Mouse (Mus musculus) erythroblast, embryonic 14.5 days (primary cell): ENCODE measurements around the gene Cdsn. TPM values are rescaled to one million over a fixed set of nuclear protein-coding genes. Genes with fewer than 3 reads are reported as not detected.

Experiments
- H3K27me3 ChIP-seq: 2 replicates; pipeline ENCODE4 v1.6.1; 2012; ENCODE audit warnings: inconsistent platforms; ENCODE audit not compliant: control insufficient read depth
- H3K36me3 ChIP-seq: 2 replicates; pipeline ENCODE4 v1.6.1; 2012; ENCODE audit warnings: mild to moderate bottlenecking, inconsistent platforms; ENCODE audit not compliant: control insufficient read depth
- H3K4me1 ChIP-seq: 2 replicates; pipeline ENCODE4 v1.6.1; 2012; ENCODE audit warnings: inconsistent platforms; ENCODE audit not compliant: control insufficient read depth
- H3K4me3 ChIP-seq: replicated peaks from 2 replicates; pipeline ENCODE3; 2012; ENCODE audit warnings: moderate library complexity, mild to moderate bottlenecking, inconsistent platforms
- H3K9me3 ChIP-seq: 2 replicates; pipeline ENCODE4 v1.6.1; 2012; ENCODE audit warnings: low read length, inconsistent platforms, mixed read lengths; ENCODE audit not compliant: control insufficient read depth
- GATA1 ChIP-seq: IDR thresholded peaks from 2 replicates; pipeline ENCODE4 v1.6.1; 2012; ENCODE audit warnings: low read length, inconsistent platforms, mixed read lengths
- TAL1 ChIP-seq: IDR thresholded peaks from 3 replicates; pipeline ENCODE4 v1.6.1; 2012; ENCODE audit warnings: low read length, inconsistent platforms, mixed read lengths
- polyA plus RNA-seq: library from polyadenylated mRNA; stranded (reverse); fragments of >175 nt; gene quantifications from 2 replicates; pipeline ENCODE4 v1.2.3, GENCODE M21; 2012

Cdsn gene
- polyA plus RNA-seq, 1 experiment, result not detected

DNA sequence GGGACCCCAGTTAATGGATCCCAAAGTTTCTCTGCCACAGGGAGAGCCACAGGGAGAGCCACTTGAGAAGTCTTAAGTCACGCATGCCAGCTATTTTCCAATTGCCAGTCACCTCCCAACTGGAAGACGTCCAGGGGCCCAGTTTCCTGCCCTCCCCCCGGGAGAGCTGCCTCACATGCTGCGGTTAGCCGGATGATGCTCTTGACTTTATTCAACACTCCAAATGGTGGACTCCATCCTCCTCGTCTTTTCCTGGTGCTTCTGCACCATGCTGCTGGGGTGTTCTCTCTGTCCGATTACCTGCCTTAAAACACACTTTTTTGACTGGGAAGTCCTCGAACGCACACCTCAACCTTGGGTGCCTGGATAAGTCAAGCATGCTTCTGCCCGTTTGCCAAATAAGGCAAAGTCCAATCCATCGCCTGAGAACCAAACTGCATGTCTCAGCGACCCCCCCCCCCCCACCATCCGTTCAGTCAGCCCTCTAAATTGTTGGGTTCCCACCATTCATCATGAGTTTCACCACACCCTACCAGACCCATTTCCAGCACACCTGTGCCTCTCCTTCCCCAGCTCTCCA, 4.3 kb downstream of the Cdsn start:
- H3K36me3 ChIP-seq, result no peaks in the 10 kb centered on the region
- no peak overlapping the region for H3K4me3 ChIP-seq
- TF ChIP-seq GATA1 (no peak), TAL1 (no peak)
- H3K4me1 ChIP-seq, result no peaks in the 10 kb centered on the region
- no peaks in the 10 kb centered on the region for H3K27me3 ChIP-seq
- H3K9me3 ChIP-seq, result peaks cover 2% of the 10 kb centered on the region; the same call in 1 of the 2 replicates

DNA sequence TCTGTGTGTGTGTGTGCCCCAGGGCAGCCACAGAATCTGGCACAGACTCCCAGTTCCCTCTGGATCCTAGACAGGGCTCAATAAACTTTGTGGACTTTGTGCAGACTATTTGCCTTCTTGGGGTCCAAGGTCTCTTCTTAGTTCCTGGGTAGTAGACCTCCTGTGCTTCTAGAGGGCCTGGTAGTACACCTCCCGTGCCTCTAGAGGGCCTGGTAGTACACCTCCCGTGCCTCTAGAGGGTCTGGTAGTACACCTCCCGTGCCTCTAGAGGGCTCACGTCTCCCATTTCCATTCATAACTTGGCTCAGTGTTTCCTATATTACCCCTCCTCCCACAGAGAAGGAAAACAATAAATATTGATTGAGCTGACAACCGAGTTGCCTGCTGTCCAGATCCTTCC, 4.9 kb downstream of the Cdsn start:
- Histone ChIP-seq H3K9me3 (peaks cover 2% of the 10 kb centered on the region; the same call in 1 of the 2 replicates), H3K4me3 (no peak overlapping the region), H3K27me3 (no peaks in the 10 kb centered on the region), H3K4me1 (no peaks in the 10 kb centered on the region), H3K36me3 (no peaks in the 10 kb centered on the region)
- TF ChIP-seq TAL1, result no peak
- TF ChIP-seq GATA1, result no peak

GRCm38 (mm10) chr17:35557351-35557750, 5.4 kb downstream of the Cdsn start:
- H3K9me3 ChIP-seq, result peaks cover 2% of the 10 kb centered on the region; the same call in 1 of the 2 replicates
- no peak overlapping the region for H3K4me3 ChIP-seq
- TF ChIP-seq GATA1 (no peak), TAL1 (no peak)
- no peaks in the 10 kb centered on the region for H3K36me3 ChIP-seq
- H3K27me3 ChIP-seq, result no peaks in the 10 kb centered on the region
- H3K4me1 ChIP-seq, result no peaks in the 10 kb centered on the region

DNA sequence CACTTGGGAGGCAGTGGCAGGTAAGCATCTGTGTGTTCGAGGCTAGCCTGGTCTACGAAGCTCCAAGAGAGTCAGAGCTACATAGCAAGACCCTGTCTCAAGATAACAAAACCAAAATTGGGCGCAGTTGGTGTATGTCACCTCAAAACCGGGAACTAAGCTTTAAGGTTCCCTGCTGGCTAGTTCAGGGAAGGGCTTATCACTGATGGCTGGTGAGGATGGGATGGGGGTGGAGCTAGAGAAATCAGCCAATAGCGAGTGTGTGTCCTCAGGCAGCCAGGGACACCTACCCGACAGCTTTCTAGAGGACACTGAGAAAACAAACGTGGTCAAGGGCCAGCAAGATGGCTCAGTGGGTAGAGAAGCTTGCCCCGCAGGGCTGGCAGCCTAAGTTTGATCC, 6.3 kb downstream of the Cdsn start:
- no peaks in the 10 kb centered on the region for H3K36me3 ChIP-seq
- H3K4me1 ChIP-seq, result no peaks in the 10 kb centered on the region
- no peaks in the 10 kb centered on the region for H3K27me3 ChIP-seq
- peaks cover 2% of the 10 kb centered on the region; the same call in 1 of the 2 replicates for H3K9me3 ChIP-seq
- TF ChIP-seq TAL1 (no peak), GATA1 (no peak)
- H3K4me3 ChIP-seq, result no peak overlapping the region

DNA sequence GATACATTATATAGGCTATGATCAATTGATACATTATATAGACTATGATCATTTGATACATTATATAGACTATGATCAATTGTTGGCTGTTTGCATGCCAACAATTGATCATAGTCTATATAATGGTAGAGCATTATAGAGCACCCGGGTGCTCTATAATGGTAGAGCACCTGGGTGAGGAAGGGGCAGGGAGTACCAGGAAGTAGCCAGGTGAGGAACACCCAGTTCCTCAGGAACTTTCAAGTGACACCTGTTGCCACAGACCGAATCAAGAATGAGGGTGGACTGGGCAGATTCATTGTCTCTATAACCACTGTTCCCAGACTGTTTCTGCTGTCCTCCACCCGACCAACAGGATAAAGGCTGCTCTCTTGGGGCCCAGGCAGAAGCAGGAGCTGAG, 15.2 kb downstream of the Cdsn start, which contains the start of gene 2300002M23Rik:
TSS of gene 2300002M23Rik (plus strand) at position 301 of the 400 bp plus-strand sequence.
- TF ChIP-seq GATA1 (no peak), TAL1 (no peak)
- no peaks in the 10 kb centered on the region for H3K36me3 ChIP-seq
- no peaks in the 10 kb centered on the region for H3K4me1 ChIP-seq
- H3K27me3 ChIP-seq, result peaks cover 26% of the 10 kb centered on the region
- no peak within 1 kb of the TSS for H3K4me3 ChIP-seq
- peaks cover 2% of the 10 kb centered on the region; the same call in 1 of the 2 replicates for H3K9me3 ChIP-seq

GRCm38 (mm10) chr17:35567767-35568166, 15.8 kb downstream of the Cdsn start:
- TF ChIP-seq TAL1, result no peak
- TF ChIP-seq GATA1, result no peak

DNA sequence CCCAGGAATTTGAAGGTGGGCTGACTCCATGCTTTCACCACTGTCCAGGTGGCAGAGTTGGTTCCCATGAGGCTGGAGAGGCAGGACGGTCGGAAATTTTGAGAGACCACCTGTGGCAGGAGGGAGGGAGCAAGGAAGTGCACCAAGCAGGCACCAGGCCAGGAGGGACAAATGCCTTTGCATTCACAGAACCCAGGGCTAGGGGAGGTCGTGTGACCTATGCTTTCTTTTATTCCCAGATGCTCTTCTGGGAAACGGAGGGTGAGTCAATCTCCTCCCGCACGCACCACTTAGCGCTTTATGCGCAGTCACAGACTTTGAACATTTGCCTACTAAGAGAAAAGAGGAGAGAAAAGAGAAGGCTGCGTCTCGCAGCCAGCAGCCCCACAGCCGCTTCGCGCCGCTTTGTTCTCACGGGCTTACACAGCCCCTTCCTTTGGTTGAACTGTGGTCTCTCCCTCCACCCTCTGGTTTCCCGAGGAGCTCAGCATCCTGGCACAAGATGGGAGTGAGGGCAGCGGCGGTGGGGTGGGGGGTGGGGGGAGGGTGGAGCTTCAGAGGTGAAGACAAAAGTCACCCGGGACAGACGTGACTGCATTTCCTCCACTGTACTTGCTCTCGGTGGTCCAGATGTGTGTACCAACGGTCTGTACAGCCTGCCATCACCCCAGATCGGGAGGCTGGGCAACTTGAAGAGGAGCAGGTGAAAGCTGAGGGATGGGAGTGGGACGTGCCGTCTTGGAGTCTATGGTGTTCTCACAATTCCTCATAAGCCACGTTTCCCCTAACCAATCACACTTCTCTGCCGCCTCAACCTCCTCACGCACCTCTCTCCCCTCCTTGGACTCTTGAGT, 17.4 kb downstream of the Cdsn start:
- no peaks in the 10 kb centered on the region for H3K4me1 ChIP-seq
- no peak overlapping the region for H3K4me3 ChIP-seq
- peaks cover 28% of the 10 kb centered on the region for H3K27me3 ChIP-seq
- peaks cover 2% of the 10 kb centered on the region; the same call in 1 of the 2 replicates for H3K9me3 ChIP-seq
- H3K36me3 ChIP-seq, result no peaks in the 10 kb centered on the region
- TF ChIP-seq GATA1 (no peak), TAL1 (no peak)

More at GRCm38 (mm10) chr17:35567767-35568166, 15.8 kb downstream of the Cdsn start:
- H3K4me3 ChIP-seq, result no peak overlapping the region
- no peaks in the 10 kb centered on the region for H3K4me1 ChIP-seq
- H3K36me3 ChIP-seq, result no peaks in the 10 kb centered on the region
- H3K27me3 ChIP-seq, result peaks cover 26% of the 10 kb centered on the region
- peaks cover 2% of the 10 kb centered on the region; the same call in 1 of the 2 replicates for H3K9me3 ChIP-seq

DNA sequence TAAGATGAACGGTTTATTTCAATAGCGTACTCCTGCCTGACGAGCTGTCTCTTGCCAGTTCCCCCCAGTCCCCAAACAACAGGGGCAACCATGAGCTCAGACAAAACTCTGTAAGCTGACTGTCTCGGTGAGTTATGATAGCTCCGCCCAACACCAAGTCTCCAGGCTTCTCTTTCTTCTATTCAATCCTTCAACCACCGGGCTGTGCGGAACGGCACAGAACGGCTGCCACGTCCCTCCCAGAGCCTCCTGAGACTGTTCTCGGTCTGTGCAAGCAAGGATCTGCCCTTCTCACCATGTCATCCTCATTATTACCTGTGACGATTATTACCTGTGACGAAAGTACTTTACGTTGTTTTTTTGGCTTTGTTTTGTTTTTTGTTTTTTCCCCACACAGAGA, 18.9 kb downstream of the Cdsn start:
- TF ChIP-seq GATA1 (no peak), TAL1 (no peak)
- H3K27me3 ChIP-seq, result peaks cover 36% of the 10 kb centered on the region
- H3K36me3 ChIP-seq, result no peaks in the 10 kb centered on the region

DNA sequence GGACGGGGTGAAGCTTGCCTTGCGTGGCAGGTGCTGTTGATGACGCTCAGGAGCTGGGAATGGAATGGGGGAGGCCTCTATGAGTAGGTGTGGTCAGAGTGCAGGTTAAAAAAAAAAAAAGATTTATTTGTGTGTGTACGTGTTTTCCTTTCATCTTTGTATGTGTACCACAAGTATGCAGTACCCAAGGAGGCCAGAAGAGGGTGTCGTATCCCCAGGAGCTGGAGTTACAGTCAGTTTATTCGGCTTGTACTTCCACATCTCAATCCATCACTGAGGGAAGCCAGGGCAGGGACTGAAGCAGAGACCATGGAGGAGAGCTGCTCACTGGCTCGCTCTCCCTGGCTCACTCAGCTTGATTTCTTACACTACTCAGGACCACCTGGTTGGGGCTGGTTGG, 19.5 kb downstream of the Cdsn start:
- H3K9me3 ChIP-seq, result peaks cover 2% of the 10 kb centered on the region; the same call in 1 of the 2 replicates
- H3K27me3 ChIP-seq, result peaks cover 40% of the 10 kb centered on the region
- TF ChIP-seq GATA1 (no peak), TAL1 (no peak)
- no peaks in the 10 kb centered on the region for H3K36me3 ChIP-seq
- no peak overlapping the region for H3K4me3 ChIP-seq
- H3K4me1 ChIP-seq, result no peaks in the 10 kb centered on the region

More for the DNA sequence above, 18.9 kb downstream of the Cdsn start:
- peaks cover 2% of the 10 kb centered on the region; the same call in 1 of the 2 replicates for H3K9me3 ChIP-seq
- no peak overlapping the region for H3K4me3 ChIP-seq
- no peaks in the 10 kb centered on the region for H3K4me1 ChIP-seq
